Mouse (Mus musculus): ENCODE results near the gene Selenos. TPM values are rescaled to one million over a fixed set of nuclear protein-coding genes. Genes with fewer than 3 reads are reported as not detected.
A peak's percentile ranks its signal among the peaks of the same experiment; 100 is the strongest.

The Selenos gene
- total RNA-seq, 1 experiment from 2014 or later: 51.3 TPM

DNA sequence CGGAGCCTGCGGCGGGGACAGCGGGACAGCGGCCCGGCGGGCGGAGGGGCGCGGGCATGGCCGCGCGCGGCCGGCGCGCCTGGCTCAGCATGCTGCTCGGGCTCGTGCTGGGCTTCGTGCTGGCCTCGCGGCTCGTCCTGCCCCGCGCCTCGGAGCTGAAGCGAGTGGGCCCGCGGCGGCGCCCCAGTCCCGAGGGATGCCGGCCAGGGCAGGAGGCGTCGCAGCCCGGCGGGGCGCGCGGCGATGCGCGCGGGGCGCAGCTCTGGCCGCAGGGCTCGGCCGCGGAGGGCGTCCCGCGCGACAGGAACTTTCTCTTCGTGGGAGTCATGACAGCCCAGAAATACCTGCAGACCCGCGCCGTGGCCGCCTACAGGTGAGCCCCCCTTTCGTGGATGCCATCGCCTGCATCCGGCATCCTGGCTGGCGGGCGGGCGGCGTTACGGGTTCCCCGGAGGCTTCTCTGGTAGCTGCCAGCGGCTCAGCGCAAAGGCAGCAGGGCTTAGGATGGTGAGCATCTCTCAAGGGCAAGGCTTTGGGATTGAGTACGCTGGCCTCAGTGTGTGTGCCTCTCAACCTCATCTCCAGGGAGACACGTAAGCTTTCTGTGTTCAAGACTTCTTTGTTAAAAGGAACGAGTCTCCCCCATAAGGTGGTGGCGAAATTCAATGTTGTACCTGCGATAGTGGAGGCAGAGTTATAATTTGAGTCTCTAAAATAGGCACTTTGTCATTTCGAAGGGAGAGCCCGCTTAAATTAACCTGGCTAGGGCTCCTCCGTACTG lies 30.6 kb downstream of the Selenos start:
- ATAC-seq (replicated peaks in 1 of 2; ENCODE audit: insufficient read depth in 1 of 2, low FRiP score in 2 of 2, low TSS enrichment in 1 of 2, low read depth in 1 of 2, poor library complexity in 2 of 2, severe bottlenecking in 2 of 2): no peak

DNA sequence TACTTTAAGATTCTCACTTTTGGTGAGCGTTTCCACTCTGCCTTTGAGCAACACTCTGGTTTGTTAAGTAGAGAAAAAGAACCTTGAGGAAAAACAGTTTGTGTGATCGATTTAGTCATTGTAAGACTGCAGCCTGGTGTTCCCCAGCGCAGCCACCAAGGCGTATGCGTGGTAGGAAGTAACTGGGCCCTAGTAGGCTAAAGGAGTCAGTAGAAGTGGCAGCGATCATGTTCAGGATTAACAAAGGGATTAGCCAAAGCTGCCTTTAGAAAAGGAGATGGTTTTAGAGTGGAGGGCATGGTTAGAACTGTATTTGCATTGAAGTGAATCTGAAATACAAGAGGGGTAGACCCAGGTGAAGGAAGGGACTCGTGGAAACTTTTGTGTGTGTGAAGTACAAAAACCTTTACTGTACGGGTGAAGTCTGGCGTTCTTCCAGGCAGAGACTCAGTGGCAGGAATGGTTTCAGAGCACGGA lies 31.2 kb downstream of the Selenos start:
- ATAC-seq (replicated peaks in 1 of 2; ENCODE audit: insufficient read depth in 1 of 2, low FRiP score in 2 of 2, low TSS enrichment in 1 of 2, low read depth in 1 of 2, poor library complexity in 2 of 2, severe bottlenecking in 2 of 2): 0 out of 4 replicates have a peak, but pooled peaks of 1 of the 2 experiments have one; percentile 28

DNA sequence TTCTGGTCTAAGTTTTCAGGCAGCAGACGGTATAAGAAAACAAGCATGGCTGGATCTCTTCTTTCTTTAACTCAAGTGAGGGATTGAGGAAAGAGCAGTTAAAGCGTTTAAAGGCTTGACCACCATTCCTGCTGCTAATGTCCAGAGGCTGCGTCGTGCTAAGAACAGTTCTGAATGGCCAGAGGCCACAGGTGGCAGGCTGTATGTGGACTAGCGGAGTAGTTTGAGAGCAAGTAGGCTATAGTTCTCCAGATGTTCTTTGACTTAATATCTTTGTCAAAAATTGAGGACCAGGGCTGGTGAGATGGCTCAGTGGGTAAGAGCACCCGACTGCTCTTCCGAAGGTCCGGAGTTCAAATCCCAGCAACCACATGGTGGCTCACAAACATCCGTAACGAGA lies 31.8 kb downstream of the Selenos start:
- no peak for ATAC-seq (replicated peaks in 1 of 2; ENCODE audit: insufficient read depth in 1 of 2, low FRiP score in 2 of 2, low TSS enrichment in 1 of 2, low read depth in 1 of 2, poor library complexity in 2 of 2, severe bottlenecking in 2 of 2)

DNA sequence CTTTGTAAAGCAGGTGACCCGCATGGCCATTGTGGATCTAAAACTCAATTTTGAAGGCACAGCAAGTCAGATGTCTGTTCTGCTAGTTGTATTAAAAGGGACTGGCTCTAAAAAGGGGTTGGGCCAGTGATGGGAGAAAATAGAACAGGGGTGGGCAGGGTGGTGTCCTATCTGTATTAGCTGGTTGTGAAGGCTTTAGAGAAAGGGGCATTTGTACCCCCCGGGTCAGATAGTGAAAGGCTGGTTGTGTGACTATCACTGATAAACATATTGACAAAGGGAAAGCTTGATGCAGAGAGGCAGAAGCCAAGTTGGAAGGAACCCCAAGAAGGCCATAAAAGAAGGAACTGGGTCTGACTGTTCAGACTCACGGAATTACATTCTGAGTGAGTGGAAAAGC lies 34.1 kb downstream of the Selenos start:
- ATAC-seq (replicated peaks in 1 of 2; ENCODE audit: insufficient read depth in 1 of 2, low FRiP score in 2 of 2, low TSS enrichment in 1 of 2, low read depth in 1 of 2, poor library complexity in 2 of 2, severe bottlenecking in 2 of 2): no peak

DNA sequence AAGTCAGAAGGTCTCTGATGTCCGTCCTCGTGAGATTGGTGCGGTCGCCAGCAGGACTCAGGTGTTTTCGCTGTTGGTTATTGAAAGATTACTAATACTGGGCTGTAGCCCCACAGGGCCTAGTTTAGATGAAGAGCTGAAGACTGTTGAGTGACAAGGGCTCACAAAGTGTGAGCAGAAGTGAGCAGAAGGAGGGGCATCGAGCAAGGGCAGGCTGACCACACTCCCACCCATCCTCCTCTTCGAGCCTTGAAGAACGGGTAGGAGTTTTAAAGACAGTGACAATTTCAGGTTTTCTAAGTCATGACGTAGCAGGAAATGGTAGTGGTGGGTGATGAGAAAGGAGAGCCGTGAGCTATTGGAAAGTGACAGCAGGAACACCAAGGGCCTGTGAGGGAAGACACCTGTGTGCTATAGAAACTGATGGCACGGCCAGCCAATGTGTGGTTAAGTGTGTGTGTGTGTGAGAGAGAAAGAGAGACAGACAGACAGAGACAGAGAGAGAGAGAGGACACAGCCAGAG lies 36.4 kb downstream of the Selenos start:
- ATAC-seq (replicated peaks in 1 of 2; ENCODE audit: insufficient read depth in 1 of 2, low FRiP score in 2 of 2, low TSS enrichment in 1 of 2, low read depth in 1 of 2, poor library complexity in 2 of 2, severe bottlenecking in 2 of 2): 0 out of 4 replicates have a peak, but pooled peaks of 1 of the 2 experiments have one; percentile 23

DNA sequence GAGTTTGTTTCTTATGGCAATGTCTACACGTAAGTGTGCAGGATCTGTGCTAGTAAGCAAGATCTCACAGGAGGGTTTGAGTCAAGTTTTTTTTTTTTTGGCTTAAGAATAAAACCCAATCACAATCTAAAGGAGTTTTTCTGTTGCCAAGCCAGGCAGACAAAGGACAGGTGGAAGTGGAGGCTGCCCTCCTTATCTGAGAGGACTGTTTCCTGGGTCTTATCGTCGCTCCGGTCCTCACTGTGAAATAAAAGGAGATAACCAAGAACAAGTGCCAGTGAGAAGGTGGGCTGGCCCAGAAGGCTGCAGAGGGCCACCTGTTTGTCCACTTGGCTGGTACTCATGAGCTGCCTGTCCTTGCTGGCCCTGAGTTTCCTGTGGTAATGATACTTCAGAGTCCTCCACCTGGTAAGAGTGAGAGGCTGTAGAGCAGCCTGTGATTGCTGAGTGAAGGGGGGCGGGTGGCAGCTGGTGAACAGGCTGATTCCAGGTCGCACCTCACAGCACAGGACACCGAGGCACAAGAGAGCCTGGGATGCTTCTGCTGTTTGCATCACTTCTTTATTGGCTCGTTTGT lies 37.5 kb downstream of the Selenos start:
- ATAC-seq (replicated peaks in 1 of 2; ENCODE audit: insufficient read depth in 1 of 2, low FRiP score in 2 of 2, low TSS enrichment in 1 of 2, low read depth in 1 of 2, poor library complexity in 2 of 2, severe bottlenecking in 2 of 2): no peak

DNA sequence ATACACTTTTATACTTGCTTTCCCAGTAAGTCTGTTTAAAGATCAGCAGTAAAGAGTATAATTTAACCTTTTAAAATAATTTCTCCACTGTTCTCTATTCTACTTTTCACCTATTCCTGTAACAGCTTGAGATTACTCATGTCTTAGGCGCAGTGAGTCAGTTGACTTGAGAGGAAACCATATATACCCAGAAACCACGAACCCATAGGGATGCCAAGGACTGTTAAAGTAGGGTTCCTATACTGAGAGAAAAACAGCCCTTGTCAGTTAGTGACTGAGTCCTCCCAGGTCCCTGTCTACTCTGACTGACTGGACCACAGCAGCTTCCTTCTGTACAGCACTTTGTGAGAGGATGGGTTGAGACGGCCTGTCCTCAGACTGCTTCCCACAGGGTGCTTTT lies 38.6 kb downstream of the Selenos start:
- no peak for ATAC-seq (replicated peaks in 1 of 2; ENCODE audit: insufficient read depth in 1 of 2, low FRiP score in 2 of 2, low TSS enrichment in 1 of 2, low read depth in 1 of 2, poor library complexity in 2 of 2, severe bottlenecking in 2 of 2)

DNA sequence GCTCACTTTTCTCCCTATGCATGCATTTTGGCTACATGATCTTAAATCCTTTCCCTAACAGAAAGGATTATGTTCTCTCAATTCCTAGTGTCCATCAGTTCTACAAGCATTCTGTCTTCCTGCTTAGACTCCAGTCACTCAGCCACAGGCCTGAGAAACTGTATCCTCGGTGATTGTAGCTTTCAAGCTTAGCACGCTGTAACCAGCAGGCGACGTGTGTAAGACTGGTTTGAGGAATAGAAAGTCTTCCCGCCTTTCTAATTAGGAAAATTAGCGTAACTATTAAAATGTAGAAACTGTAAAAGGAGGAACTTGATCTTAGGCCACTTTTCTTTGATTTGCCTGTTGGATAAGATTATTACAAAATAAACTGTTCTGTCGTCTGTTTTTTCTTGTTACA lies 39.3 kb downstream of the Selenos start:
- ATAC-seq (replicated peaks in 1 of 2; ENCODE audit: insufficient read depth in 1 of 2, low FRiP score in 2 of 2, low TSS enrichment in 1 of 2, low read depth in 1 of 2, poor library complexity in 2 of 2, severe bottlenecking in 2 of 2): no peak

DNA sequence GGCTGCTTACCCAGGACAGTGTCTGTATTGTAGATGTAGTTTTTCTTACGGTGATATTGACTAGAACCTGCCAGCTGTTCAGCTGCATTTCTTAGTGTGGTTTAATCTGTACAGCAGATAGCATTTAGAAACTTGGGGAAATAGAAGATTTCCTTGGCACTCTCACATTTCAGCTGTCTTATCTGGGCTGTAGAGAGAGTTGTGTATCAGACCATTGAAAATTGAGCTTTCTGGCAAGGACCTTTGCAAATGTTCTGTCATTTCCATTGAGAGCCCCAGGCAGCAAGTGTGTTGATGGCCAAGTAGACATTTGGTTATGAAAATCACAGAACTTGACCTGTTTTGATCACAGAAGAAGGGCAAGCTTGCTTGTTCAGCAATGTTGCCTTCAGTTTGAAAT lies 40.7 kb downstream of the Selenos start:
- ATAC-seq (replicated peaks in 1 of 2; ENCODE audit: insufficient read depth in 1 of 2, low FRiP score in 2 of 2, low TSS enrichment in 1 of 2, low read depth in 1 of 2, poor library complexity in 2 of 2, severe bottlenecking in 2 of 2): no peak

DNA sequence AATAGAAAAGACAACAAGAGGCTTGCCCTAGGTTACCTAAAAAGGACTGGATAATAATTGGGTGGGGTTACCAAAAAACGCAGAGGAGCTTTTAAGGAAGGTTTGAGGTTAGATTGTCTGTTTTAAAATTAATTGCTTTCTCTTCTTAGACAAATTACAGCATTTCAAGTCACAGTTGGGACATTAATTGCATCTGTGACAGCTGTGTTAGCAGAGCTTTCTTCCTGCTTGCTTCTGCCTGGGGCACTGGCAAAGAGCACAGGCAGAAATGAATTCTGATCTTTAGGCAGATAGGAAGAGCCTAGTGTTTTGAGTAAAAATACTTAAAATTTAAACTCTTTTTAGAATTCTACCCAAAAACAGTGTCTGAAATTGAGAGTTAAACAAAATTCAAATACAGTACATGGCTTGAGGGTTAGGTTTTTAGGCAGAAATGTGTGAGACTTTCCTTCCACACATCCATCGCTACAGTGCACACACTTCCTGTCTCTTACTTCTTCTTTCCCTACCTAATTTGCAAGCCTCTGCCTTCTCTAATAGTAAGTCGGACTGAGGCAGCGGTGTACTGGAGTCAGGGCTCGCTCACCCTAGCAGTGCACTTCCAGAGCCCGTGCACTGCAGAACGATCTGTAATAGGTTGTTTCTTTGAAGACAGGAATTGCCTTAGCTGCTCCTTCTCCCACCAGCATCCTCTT lies 41.4 kb downstream of the Selenos start:
- peak; percentile 61 to 71 for ATAC-seq (replicated peaks in 1 of 2; ENCODE audit: insufficient read depth in 1 of 2, low FRiP score in 2 of 2, low TSS enrichment in 1 of 2, low read depth in 1 of 2, poor library complexity in 2 of 2, severe bottlenecking in 2 of 2)

DNA sequence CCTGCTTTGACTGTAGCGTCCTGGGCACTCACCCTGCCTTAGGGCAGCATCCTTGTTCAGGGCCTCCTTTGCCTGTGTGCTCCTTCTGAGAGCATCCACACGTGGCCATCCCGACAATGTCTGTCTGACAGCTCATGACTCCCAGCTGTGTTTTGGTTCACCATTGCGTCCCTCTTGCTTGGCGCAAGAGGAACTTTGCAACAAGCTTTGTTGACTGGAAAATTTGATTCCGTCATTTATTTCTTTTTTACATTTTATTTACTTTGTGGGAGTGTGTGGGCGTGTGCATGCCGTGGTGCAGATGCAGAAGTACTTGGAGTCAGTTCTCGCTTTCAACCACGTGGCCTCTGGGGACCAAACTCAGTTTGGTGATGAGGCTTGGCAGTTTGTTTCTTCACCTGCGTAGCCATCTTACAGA lies 45.1 kb downstream of the Selenos start:
- 0 out of 4 replicates have a peak, but pooled peaks of 1 of the 2 experiments have one; percentile 25 for ATAC-seq (replicated peaks in 1 of 2; ENCODE audit: insufficient read depth in 1 of 2, low FRiP score in 2 of 2, low TSS enrichment in 1 of 2, low read depth in 1 of 2, poor library complexity in 2 of 2, severe bottlenecking in 2 of 2)

DNA sequence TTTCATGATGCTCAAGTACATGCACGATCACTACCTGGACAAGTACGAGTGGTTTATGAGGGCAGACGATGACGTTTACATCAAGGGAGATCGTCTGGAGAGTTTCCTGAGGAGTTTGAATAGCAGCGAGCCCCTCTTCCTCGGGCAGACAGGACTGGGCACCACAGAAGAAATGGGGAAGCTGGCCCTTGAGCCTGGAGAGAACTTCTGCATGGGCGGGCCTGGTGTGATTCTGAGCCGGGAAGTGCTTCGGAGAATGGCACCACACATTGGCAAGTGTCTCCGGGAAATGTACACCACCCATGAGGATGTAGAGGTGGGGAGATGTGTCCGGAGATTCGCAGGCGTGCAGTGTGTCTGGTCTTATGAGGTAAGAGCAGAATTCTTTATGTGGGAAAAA lies 45.9 kb downstream of the Selenos start:
- peak; percentile 70 to 82 for ATAC-seq (replicated peaks in 1 of 2; ENCODE audit: insufficient read depth in 1 of 2, low FRiP score in 2 of 2, low TSS enrichment in 1 of 2, low read depth in 1 of 2, poor library complexity in 2 of 2, severe bottlenecking in 2 of 2)

DNA sequence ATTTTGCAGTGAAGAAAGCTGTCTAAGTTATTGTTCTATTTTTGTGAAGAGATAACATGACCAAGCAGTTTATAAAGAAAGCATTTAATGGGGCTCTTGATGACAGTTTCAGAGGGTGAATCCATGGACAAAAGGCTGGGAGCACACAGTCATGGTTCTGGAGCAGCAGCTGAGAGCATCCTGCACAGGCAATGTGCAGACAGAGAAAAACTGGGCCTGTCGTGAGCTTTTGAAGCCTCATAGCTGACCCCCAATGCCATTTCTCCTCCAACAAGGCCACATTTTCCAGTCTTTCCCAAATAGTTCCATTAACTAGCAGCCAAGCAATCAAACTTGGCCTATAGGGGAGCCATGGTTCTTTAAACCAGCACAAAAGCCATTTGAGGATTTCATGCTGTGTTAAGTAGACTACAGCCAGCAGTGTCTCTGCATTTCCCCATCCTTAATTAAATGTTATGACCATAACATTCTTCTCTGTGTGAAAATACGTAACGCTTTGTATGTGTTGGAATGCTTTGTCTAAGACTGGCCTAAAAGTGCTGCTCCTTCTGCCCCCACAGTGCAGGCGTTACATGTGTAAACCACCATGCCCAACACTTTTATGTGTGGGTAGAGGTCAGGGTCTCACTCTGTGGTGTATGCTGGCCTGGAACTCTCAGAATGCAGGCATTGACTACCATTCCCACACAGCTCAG lies 48.6 kb downstream of the Selenos start:
- ATAC-seq (replicated peaks in 1 of 2; ENCODE audit: insufficient read depth in 1 of 2, low FRiP score in 2 of 2, low TSS enrichment in 1 of 2, low read depth in 1 of 2, poor library complexity in 2 of 2, severe bottlenecking in 2 of 2): no peak

DNA sequence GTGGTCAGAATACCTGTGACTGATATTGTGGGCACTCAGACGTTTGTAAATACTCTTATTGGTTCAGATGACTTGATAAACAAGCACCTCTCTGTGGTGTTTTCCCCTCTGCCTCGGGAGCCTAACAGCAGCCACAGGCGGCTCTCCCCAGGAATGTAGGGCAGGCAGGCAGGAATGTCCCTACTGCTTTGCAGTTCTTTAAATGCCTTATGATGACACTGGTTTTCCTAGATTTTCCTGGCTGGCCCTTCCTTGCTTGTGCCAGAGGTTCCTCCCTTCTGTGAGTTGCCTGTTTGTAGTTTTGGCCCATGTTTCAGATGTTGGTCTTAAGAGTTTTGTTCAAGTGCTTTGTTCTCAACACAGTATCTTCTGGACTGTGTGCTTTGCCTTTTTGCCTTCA lies 49.4 kb downstream of the Selenos start:
- ATAC-seq (replicated peaks in 1 of 2; ENCODE audit: insufficient read depth in 1 of 2, low FRiP score in 2 of 2, low TSS enrichment in 1 of 2, low read depth in 1 of 2, poor library complexity in 2 of 2, severe bottlenecking in 2 of 2): no peak

DNA sequence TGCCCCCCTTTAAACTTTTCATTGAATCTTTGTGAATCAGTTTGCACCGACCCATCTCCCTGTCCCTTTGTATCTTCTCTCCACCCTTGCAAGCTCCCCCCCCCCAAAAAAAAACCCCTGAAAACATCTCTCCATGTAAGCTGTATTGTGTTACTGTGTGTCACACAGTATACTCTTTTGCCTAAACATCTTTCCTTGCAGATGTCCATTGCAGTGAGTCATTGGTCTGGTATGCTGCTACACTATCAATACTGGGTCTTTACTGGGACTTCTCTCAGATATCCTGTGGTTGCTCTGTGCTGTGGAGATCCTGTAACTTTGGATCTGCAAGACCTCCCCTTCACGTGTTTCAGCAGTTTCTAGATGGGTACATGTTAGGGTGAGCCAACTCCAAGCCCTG lies 50.8 kb downstream of the Selenos start:
- no peak for ATAC-seq (replicated peaks in 1 of 2; ENCODE audit: insufficient read depth in 1 of 2, low FRiP score in 2 of 2, low TSS enrichment in 1 of 2, low read depth in 1 of 2, poor library complexity in 2 of 2, severe bottlenecking in 2 of 2)

DNA sequence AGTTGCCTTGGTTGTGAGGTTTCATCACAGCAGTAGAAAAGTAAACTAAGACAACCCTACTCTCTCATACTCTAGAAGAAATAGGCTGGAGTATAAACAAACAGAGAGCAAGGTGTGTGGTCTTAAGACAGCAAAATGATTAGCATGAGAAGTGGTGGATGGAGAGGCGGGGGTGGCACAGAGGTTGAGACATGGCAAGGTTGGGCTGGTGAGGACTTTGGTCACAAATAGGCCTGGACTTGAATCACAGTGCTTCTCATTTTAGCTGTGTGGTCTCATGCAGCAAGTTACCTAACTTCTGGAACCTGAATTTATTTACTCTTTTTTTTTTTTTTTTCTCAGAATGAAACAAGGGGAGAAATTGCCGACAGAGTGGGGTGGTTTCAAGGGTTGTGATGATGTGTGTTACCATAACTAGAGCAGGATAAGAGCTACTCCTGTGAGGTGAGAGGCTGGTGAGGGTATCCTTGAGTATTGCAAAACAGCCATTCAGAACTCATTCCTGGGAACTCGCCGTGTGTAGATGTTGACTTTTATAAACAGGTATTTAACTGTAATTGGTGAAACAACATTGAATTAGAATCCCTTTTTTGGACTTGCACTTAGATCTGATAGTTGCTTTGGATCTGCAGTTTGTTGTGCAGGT lies 52.5 kb downstream of the Selenos start:
- ATAC-seq (replicated peaks in 1 of 2; ENCODE audit: insufficient read depth in 1 of 2, low FRiP score in 2 of 2, low TSS enrichment in 1 of 2, low read depth in 1 of 2, poor library complexity in 2 of 2, severe bottlenecking in 2 of 2): no peak

DNA sequence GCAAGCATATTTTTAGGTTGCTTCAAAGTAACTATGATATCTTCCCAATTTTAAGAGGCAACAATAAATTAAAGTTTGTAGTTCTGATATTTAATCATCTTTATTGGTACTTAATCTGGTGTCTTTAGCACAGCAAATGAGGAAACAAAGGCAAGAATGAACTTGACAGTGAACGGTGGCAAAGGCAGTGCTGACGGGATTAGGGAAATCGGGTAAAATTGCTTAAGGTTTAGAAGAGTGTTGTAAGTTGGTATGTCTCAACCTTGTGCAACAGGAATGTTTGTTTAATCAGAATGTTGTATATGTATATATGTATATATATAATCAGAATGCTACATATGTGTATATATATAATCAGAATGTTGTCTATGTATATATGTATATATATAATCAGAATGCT lies 54.7 kb downstream of the Selenos start:
- no peak; a peak in 1 of 4 replicates for ATAC-seq (replicated peaks in 1 of 2; ENCODE audit: insufficient read depth in 1 of 2, low FRiP score in 2 of 2, low TSS enrichment in 1 of 2, low read depth in 1 of 2, poor library complexity in 2 of 2, severe bottlenecking in 2 of 2)
